Mouse (Mus musculus) bone marrow, adult 2 months (tissue): ENCODE measurements around the gene Sipa1l1. TPM values are rescaled to one million over a fixed set of nuclear protein-coding genes. Genes with fewer than 3 reads are reported as not detected.
A peak's percentile ranks its signal among the peaks of the same experiment; 100 is the strongest.

Source experiments
- H3K27ac ChIP-seq: fragments of 200-500 bp; 2 replicates; pipeline ENCODE4 v1.5.1; 2012; ENCODE audit warnings: low read depth, mild to moderate bottlenecking, control low read depth, inconsistent platforms, low read length; ENCODE audit not compliant: control insufficient read depth, poor library complexity, insufficient read depth
- H3K4me1 ChIP-seq: fragments of 200-500 bp; 2 replicates; pipeline ENCODE4 v1.6.1; 2011; ENCODE audit warnings: low read length; ENCODE audit not compliant: control insufficient read depth, insufficient read depth
- H3K4me3 ChIP-seq: fragments of 200-500 bp; replicated peaks from 2 replicates; pipeline ENCODE3; 2011; ENCODE audit warnings: mild to moderate bottlenecking, low read depth, low read length, control low read depth; ENCODE audit not compliant: control insufficient read depth
- CTCF ChIP-seq: fragments of 200-500 bp; IDR thresholded peaks from 2 replicates; pipeline ENCODE4 v1.5.1; 2011; ENCODE audit warnings: low read length, control low read depth; ENCODE audit not compliant: control insufficient read depth, insufficient read depth
- POLR2A ChIP-seq: fragments of 200-500 bp; IDR thresholded peaks from 2 replicates; pipeline ENCODE4 v1.6.1; 2011; ENCODE audit warnings: low read depth, mild to moderate bottlenecking, control low read depth, low read length, borderline replicate concordance; ENCODE audit not compliant: control insufficient read depth
- WGBS: fragments of 180-500 bp; shearing (Covaris S2); methylation state at CpG from one replicate; pipeline ENCODE4 v1.1.7; 2018; 5-methylcytosine and 5-hydroxymethylcytosine counted together
- polyA plus RNA-seq: library from polyadenylated mRNA; stranded (reverse); fragments of >200 nt; gene quantifications from 2 replicates; pipeline ENCODE4 v1.2.4, GENCODE M21; 2011; ENCODE audit warnings: low replicate concordance; ENCODE audit not compliant: missing spikeins, insufficient read depth, insufficient read length

Gene Sipa1l1
- polyA plus RNA-seq, 1 experiment = 13.5 TPM

DNA sequence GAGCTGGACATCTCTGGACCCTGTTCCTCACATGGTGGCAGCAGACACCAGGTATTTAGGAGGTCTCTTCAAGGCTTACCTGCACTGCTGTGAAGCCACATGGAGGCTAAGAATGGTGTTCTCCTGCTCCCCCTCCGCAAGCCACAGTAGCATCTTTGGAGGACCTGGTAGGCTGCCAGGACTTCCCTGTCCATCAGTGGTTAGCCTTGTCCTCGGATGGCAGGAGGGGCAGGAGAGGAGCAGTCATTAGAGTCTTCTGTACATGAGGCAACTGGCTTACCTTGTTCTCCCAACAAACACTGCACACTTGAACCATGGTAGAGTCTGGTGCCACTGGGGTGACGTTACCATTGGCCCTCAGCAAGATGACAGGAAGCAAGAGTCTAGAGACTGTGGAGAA is 198.9 kb downstream of the Sipa1l1 start:
- WGBS = 82% methylated on average over 3 of the region's 3 CpGs
- H3K4me3 ChIP-seq = no peak overlapping the region
- no peak for TF ChIP-seq CTCF
- TF ChIP-seq POLR2A = no peak
- no peak overlapping the region for H3K27ac ChIP-seq
- no peaks in the 10 kb centered on the region for H3K4me1 ChIP-seq

- Histone ChIP-seq H3K4me3 (no peak overlapping the region), H3K4me1 (no peaks in the 10 kb centered on the region), H3K27ac (no peak overlapping the region)
- 74% methylated on average over 5 of the region's 5 CpGs for WGBS
- TF ChIP-seq CTCF (no peak), POLR2A (no peak)
These were observed 200.5 kb downstream of the Sipa1l1 start for GRCm38 (mm10) chr12:82369402-82370160.

GRCm38 (mm10) chr12:82371266-82371665 is 202.1 kb downstream of the Sipa1l1 start:
- WGBS = 80% methylated on average over 3 of the region's 3 CpGs
- no peak overlapping the region for H3K4me3 ChIP-seq

GRCm38 (mm10) chr12:82374020-82374419 is 204.9 kb downstream of the Sipa1l1 start:
- Histone ChIP-seq H3K4me1 (no peaks in the 10 kb centered on the region), H3K27ac (no peak overlapping the region), H3K4me3 (no peak overlapping the region)
- TF ChIP-seq POLR2A (no peak), CTCF (no peak)

More at GRCm38 (mm10) chr12:82371266-82371665, 202.1 kb downstream of the Sipa1l1 start:
- no peak overlapping the region for H3K27ac ChIP-seq
- TF ChIP-seq POLR2A (no peak), CTCF (no peak)
- H3K4me1 ChIP-seq = no peaks in the 10 kb centered on the region

DNA sequence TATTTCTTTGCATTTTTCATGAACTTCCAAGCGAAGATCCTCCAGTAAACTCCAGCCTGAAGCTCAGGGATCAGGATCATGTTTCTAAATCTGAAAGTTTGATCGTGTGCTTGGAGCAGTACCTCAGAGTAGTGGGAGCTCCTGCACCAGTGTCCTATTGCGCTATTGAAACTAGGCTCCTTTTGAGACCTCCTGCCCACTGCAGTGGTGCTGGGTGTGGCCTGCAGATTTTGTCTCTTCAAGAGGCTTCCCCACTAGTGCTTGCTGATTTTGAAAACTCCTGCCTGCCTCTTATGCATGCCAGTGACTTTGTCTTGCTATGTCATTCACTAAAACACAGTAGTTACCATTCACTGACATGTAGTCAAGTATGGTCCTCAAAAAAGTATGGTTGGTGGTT is 213.8 kb downstream of the Sipa1l1 start:
- H3K4me3 ChIP-seq = no peak overlapping the region
- H3K4me1 ChIP-seq = peaks cover 5% of the 10 kb centered on the region
- TF ChIP-seq POLR2A (no peak), CTCF (no peak)
- H3K27ac ChIP-seq = no peak overlapping the region
- 74% methylated on average over 3 of the region's 3 CpGs for WGBS

DNA sequence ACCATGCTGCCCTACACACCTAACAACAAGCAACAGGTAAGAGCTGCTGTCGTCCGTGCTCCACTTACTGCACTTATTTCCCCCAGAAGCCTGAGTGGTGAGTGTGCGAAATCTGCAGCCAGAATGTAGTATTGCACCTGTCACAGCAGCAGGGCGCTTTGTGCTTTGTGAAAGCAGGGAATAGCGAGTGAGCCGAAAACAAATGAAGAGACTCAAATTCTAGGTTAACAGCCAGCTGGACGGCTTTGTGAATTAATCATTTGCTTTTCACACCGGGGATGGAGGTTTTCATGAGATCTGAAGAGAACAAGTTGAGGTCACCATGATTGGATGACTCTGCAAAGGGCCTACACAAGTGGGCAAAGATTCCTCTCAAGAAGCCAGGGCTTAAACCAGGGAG is 215.6 kb downstream of the Sipa1l1 start:
- TF ChIP-seq POLR2A (no peak), CTCF (no peak)
- Histone ChIP-seq H3K4me3 (no peak overlapping the region), H3K4me1 (peaks cover 5% of the 10 kb centered on the region), H3K27ac (no peak overlapping the region)
- 91% methylated on average over 8 of the region's 8 CpGs for WGBS

DNA sequence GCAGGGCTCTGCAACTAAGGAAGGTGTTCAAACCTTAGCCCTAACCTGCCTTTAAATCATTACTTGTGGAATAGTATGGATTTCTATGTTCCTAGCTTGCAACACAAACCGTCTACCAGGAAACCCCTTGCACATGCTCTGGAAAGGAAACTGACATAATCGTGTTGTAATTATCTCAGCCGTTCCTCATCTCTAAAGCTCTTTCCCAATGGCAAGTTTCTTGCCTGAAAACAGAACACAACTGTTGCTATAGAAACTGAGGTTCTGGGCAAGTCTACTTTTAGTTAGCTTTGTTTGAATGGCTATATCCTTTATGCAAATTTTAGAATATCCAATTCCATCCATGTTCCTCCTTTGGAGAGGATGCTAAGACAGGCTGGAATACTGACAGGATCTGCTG is 217.9 kb downstream of the Sipa1l1 start:
- Histone ChIP-seq H3K27ac (no peak overlapping the region; the same call in 1 of the 2 replicates), H3K4me3 (no peak overlapping the region), H3K4me1 (peaks cover 8% of the 10 kb centered on the region)
- WGBS = 32% methylated on average over 3 of the region's 3 CpGs
- TF ChIP-seq POLR2A (no peak), CTCF (no peak)

DNA sequence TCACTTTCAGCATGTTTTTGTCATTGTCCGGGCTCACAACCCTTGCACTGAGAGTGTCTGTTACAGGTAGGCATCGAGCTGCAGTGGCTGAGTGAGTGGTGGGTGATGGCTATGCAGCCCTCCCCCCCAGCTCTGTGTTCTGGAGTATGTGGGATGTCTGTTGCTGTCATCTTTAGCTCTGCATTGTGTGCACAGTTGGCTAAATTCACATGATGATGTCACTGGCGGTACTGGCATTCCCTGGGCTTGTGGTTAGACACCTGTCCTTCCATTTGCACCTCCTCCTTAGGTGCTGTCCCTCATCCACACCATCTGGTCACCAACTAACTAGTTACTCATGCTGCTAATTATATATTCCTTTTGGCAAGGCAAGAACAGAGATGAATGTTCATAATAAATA is 218.5 kb downstream of the Sipa1l1 start:
- 79% methylated on average over 3 of the region's 3 CpGs for WGBS
- no peak for TF ChIP-seq POLR2A
- no peak for TF ChIP-seq CTCF
- Histone ChIP-seq H3K4me3 (no peak overlapping the region), H3K4me1 (peaks cover 8% of the 10 kb centered on the region), H3K27ac (peak overlapping the region; percentile 1)
